Mouse (Mus musculus) naive thymus-derived CD4-positive, alpha-beta T cell, adult 2 months (primary cell): ENCODE data around the gene Dlec1.

Experiments used
- DNase-seq: peaks from one replicate; pipeline ENCODE4 v3.0.0-alpha.2; 2011; ENCODE audit warnings: low read depth

Dlec1 gene

GRCm38 (mm10) chr9:119142066-119142465 is 39.8 kb downstream of the Dlec1 start:
- no peak for DNase-seq

GRCm38 (mm10) chr9:119143372-119143771 is 41.1 kb downstream of the Dlec1 start:
- DNase-seq: no peak

DNA sequence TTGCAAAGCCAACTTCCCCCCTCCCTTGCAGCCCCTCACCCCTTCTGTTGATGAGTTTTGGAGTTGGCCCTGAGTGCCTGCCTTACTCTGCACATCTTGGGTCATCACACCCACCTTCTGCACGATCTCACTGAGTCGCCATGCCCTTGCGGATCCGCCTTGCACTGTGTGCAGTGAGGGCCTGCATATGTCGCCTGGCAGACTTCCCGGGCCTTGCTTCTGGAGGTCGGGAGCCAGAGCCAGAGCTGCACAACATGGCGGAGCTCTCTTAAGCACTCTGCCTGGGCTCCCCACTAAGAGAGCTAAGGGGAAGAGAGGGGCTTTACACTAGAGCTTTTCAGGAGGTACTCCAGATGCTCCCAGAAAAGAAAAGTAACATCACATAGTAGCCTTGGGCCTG is 42.4 kb downstream of the Dlec1 start:
- no peak for DNase-seq

DNA sequence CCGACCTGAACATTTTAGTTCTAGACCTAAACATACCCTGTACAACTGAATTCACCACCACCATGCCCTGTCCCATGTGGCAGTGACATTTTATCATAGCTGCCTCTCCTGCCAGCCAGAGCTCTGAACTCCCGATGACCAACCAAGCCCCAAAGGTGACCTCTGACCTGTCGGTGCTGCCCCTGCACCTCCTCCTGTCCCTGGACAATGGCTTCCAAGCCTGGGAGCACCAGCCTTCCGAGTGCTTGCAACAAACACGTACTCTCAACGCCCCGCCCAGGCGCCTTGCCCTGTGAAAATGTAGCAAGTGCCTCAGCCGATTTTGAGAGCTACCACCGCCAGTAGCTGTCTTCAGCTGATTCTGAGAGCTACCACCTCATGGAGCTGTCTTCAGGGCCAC is 42.9 kb downstream of the Dlec1 start:
- DNase-seq: no peak

- no peak for DNase-seq
These were observed 43.4 kb downstream of the Dlec1 start for GRCm38 (mm10) chr9:119145638-119146037.

DNA sequence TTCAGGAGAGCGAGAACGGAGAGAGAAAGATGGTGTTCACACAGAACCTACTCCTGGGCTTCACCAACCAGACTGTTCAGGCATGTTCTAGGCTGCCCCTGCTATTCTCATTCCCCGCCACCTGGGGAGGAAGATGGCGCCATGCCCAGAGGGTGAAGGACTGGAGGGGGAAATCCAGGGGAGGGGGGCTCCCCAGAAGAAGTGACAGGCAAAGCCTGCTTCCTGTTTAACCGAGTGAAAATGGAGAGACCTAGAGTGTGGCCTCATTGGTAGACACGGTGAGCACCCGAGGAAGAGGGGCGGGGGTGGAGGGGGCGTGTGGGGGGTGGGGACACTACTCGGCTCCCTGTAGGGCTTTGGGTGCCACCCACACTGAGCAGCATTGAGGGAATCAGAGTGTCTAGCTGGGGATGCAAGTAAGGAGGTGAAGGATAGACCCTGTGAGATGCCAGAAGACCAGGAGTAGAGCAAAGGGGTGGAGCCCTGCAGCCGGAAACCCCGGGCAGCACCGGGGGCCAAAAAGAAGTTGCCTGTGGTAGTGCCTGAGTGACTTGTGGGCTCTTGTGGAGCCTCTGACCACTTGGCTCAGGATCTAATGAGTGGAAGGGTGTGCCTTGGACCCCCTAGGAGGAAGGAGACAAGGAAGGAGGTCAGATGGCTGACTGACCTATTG is 44.0 kb downstream of the Dlec1 start:
- DNase-seq: no peak

GRCm38 (mm10) chr9:119149601-119150000 is 47.3 kb downstream of the Dlec1 start:
- peak; percentile 6 for DNase-seq

DNA sequence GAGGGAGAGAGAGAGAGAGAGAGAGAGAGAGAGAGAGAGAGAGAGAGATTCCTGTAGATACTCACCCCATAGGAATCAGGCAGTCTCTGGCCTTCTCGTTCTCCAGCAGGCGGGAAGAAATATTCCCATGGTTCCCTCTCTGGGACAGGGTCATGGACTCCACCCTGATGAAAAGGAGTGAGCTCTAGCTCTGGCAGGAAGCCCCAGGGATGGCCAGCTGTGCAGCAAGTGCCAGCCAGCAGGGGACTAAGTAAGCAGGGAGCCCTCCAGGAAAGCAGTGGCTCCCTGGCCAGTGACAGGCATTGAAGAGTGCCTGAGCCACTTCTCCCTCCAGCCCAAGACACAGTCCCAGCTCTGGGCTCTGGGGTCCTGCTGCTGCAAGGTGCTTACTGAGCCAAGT is 49.5 kb downstream of the Dlec1 start:
- no peak for DNase-seq

GRCm38 (mm10) chr9:119155416-119155815 is 53.1 kb downstream of the Dlec1 start:
- DNase-seq: no peak

DNA sequence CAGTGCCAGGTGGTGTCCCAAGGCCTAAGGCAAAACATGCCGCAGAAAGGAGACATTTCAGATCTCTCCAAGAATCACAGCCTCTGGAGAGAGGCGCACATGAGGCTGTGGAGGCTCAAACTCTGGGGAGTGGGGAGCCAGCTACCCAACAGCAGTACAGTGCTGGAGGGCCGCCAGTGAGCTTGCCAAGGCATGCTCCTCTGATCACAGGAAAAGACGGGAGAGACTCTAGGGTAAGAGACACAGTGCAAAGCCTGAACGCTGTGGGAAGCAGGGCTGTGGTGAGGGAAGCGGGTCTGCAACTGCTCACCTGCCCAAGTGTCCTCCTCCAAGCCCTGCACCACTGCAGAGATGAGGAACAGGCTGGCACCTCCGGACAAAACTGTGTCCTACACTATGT is 53.5 kb downstream of the Dlec1 start:
- DNase-seq: no peak

GRCm38 (mm10) chr9:119156278-119157201 is 54.3 kb downstream of the Dlec1 start, which contains the start of gene Acaa1b:
TSS of gene Acaa1b (minus strand) at chr9:119157093.
- peak; percentile 22 for DNase-seq

DNA sequence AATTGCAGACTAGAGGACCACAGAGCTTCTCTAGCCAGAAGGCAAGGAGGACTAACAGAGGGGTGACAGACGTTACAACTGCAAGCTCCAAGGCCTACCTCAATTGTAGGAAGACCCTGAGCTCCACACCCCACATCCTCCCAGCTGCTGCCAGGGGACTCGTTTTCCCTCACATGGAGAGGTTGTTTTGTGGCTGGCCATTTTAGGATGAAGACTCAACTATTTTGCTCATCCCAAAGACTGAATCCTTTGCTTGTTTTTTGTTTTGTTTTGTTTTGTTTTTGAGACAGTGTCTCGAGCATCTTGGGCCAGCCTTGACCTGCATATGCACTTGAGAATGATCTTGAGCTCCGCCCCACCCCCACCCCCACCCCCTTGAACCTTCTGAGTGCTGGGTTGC is 56.6 kb downstream of the Dlec1 start, which contains the start of gene Gm47289:
TSS of gene Gm47289 (plus strand) at position 301 of the 400 bp plus-strand sequence.
- DNase-seq: no peak

- no peak for DNase-seq
These were observed 58.4 kb downstream of the Dlec1 start for GRCm38 (mm10) chr9:119160689-119161088.

- DNase-seq: no peak
These were observed 62.5 kb downstream of the Dlec1 start for GRCm38 (mm10) chr9:119164743-119165142.

- DNase-seq: no peak
These were observed 63.3 kb downstream of the Dlec1 start for GRCm38 (mm10) chr9:119165548-119165947.

GRCm38 (mm10) chr9:119167608-119168007 is 65.3 kb downstream of the Dlec1 start:
- no peak for DNase-seq

GRCm38 (mm10) chr9:119179292-119179691 is 77.0 kb downstream of the Dlec1 start:
- DNase-seq: no peak

GRCm38 (mm10) chr9:119181241-119181728 is 79.0 kb downstream of the Dlec1 start:
- no peak for DNase-seq

- peak; percentile 46 for DNase-seq
These were observed 90.1 kb downstream of the Dlec1 start for GRCm38 (mm10) chr9:119192202-119192990.
